Comparison of ENCODE assay signal across 8 mouse cellular contexts in genomic region chr5:117069498-117069894, GRCm38 (mm10). TPM values are rescaled to one million over a fixed set of nuclear protein-coding genes. Genes with fewer than 3 reads are reported as not detected.
DNase-seq lines count a peak whose midpoint lies in the region; ATAC-seq and TF ChIP-seq lines count a peak whose summit lies in the region.

No protein-coding gene starts in this region.

- no peaks in the 10 kb centered on the region for H3K9me3 ChIP-seq in intestine, embryonic 14.5 days (ENCODE audit: control insufficient read depth, low read length)
- peaks cover 3% of the 10 kb centered on the region; the same call in 1 of the 2 replicates for H3K9me3 ChIP-seq in midbrain, embryonic 10.5 days (replicated peaks)
- H3K9me3 ChIP-seq in stomach, embryonic 15.5 days = no peaks in the 10 kb centered on the region

- no peak overlapping the region for H3K27ac ChIP-seq in spleen, adult 2 months (ENCODE audit: insufficient read depth, low read length)
- no peak overlapping the region for H3K27ac ChIP-seq in intestine, embryonic 14.5 days (ENCODE audit: low read depth)
- no peak overlapping the region for H3K27ac ChIP-seq in midbrain, embryonic 10.5 days (replicated peaks)
- no peak overlapping the region for H3K27ac ChIP-seq in stomach, embryonic 15.5 days

- H3K27me3 ChIP-seq in spleen, adult 2 months (ENCODE audit: control insufficient read depth, insufficient read depth, low read length) = no peaks in the 10 kb centered on the region
- H3K27me3 ChIP-seq in intestine, embryonic 14.5 days (replicated peaks; ENCODE audit: control insufficient read depth, insufficient read depth, low read length) = no peaks in the 10 kb centered on the region
- H3K27me3 ChIP-seq in midbrain, embryonic 10.5 days (ENCODE audit: low read depth, poor library complexity, severe bottlenecking) = no peaks in the 10 kb centered on the region
- H3K27me3 ChIP-seq in stomach, embryonic 15.5 days (replicated peaks) = no peaks in the 10 kb centered on the region

- H3K9ac ChIP-seq in intestine, embryonic 14.5 days (ENCODE audit: low read length) = no peak overlapping the region
- no peak overlapping the region for H3K9ac ChIP-seq in stomach, embryonic 15.5 days

- peak; percentile 67; the same call in 1 of the 2 replicates for ATAC-seq in frontal cortex, adult (ENCODE audit: low TSS enrichment)
- ATAC-seq in intestine, embryonic 14.5 days (replicated peaks; ENCODE audit: low FRiP score, low TSS enrichment, low read depth) = peak; percentile 60; the same call in 1 of the 2 replicates
- no peak for ATAC-seq in stomach, embryonic 15.5 days (ENCODE audit: insufficient read depth, low FRiP score, low read depth)

- peak; percentile 22; the same call in 1 of the 2 replicates for TF ChIP-seq CTCF in spleen, adult 2 months (IDR thresholded peaks at IDR 0.05; ENCODE audit: extremely low read depth, insufficient read depth, insufficient read length, insufficient replicate concordance)

- H3K4me1 ChIP-seq in spleen, adult 2 months (ENCODE audit: control insufficient read depth, insufficient read depth, insufficient read length) = no peaks in the 10 kb centered on the region
- no peaks in the 10 kb centered on the region for H3K4me1 ChIP-seq in intestine, embryonic 14.5 days (replicated peaks; ENCODE audit: control insufficient read depth, insufficient read depth, low read length)
- H3K4me1 ChIP-seq in midbrain, embryonic 10.5 days = peaks cover 10% of the 10 kb centered on the region
- no peaks in the 10 kb centered on the region for H3K4me1 ChIP-seq in stomach, embryonic 15.5 days

- whole genome bisulfite sequencing in spleen, adult 2 months = 18% methylated on average over 10 of the region's 10 CpGs
- WGBS in intestine, embryonic 14.5 days = 16% methylated on average over 10 of the region's 10 CpGs
- WGBS in midbrain, embryonic 10.5 days = 20% methylated on average over 10 of the region's 10 CpGs
- WGBS in stomach, embryonic 15.5 days = 10% methylated on average over 10 of the region's 10 CpGs

- H3K36me3 ChIP-seq in spleen, adult 2 months (ENCODE audit: control insufficient read depth, insufficient read depth, low read length) = no peaks in the 10 kb centered on the region
- H3K36me3 ChIP-seq in intestine, embryonic 14.5 days (ENCODE audit: control insufficient read depth, insufficient read depth, low read length) = no peaks in the 10 kb centered on the region
- H3K36me3 ChIP-seq in midbrain, embryonic 10.5 days = no peaks in the 10 kb centered on the region
- H3K36me3 ChIP-seq in stomach, embryonic 15.5 days = no peaks in the 10 kb centered on the region

- peak overlapping the region; percentile 7; the same call in 1 of the 2 replicates for H3K4me2 ChIP-seq in intestine, embryonic 14.5 days (ENCODE audit: low read length)
- peak overlapping the region; percentile 10 for H3K4me2 ChIP-seq in stomach, embryonic 15.5 days

- DNase-seq in spleen, adult 2 months (ENCODE audit: low read depth in 1 of 2, low spot score in 2 of 2) = no peak
- no peak for DNase-seq in spleen, postnatal 14 days (ENCODE audit: low spot score in 2 of 2)
- DNase-seq in cerebellum, adult 9-10 months = peak; percentile 87
- peak; percentile 74 for DNase-seq in intestine, embryonic 14.5 days (ENCODE audit: low spot score)
- peak; percentile 49 for DNase-seq in midbrain, embryonic 10.5 days (ENCODE audit: low spot score)
- no peak for DNase-seq in spleen, postnatal 4 days (ENCODE audit: low spot score in 2 of 2)

- H3K4me3 ChIP-seq in spleen, adult 2 months (ENCODE audit: extremely low read depth, insufficient read depth, insufficient read length) = no peak overlapping the region
- no peak overlapping the region for H3K4me3 ChIP-seq in intestine, embryonic 14.5 days (ENCODE audit: low read depth, low read length)
- H3K4me3 ChIP-seq in midbrain, embryonic 10.5 days = no peak overlapping the region
- no peak overlapping the region for H3K4me3 ChIP-seq in stomach, embryonic 15.5 days (replicated peaks)

- no peak for TF ChIP-seq POLR2A in spleen, adult 2 months (IDR thresholded peaks at IDR 0.05; ENCODE audit: low read depth, low read length)

RNA-seq across cellular contexts. Expression of gene Suds3, which starts 46.4 kb away (rescaled TPM):
- polyA plus RNA-seq in spleen, adult 2 months (2012; rRNA removed) = 45.1 and 60.7 TPM in 2 replicates
- 42.0 and 44.1 TPM in 2 replicates for polyA plus RNA-seq in intestine, embryonic 14.5 days (2014; fragmentation: Nextera tagmentation; extraction: Ambion mirVana)
- polyA plus RNA-seq in midbrain, embryonic 10.5 days (2016; fragmentation: Nextera tagmentation; extraction: Ambion mirVana) = 80.6 and 84.5 TPM in 2 replicates
- 74.5 and 79.0 TPM in 2 replicates for polyA plus RNA-seq in stomach, embryonic 15.5 days (2015; fragmentation: Nextera tagmentation; extraction: Ambion mirVana)

RNA-seq across cellular contexts. Expression of gene Taok3, which starts 50.4 kb away (rescaled TPM):
- polyA plus RNA-seq in spleen, adult 2 months (2012; rRNA removed) = 18.4 and 26.6 TPM in 2 replicates
- 32.7 and 37.7 TPM in 2 replicates for polyA plus RNA-seq in intestine, embryonic 14.5 days (2014; fragmentation: Nextera tagmentation; extraction: Ambion mirVana)
- 12.0 and 16.8 TPM in 2 replicates for polyA plus RNA-seq in midbrain, embryonic 10.5 days (2016; fragmentation: Nextera tagmentation; extraction: Ambion mirVana)
- 32.1 and 36.9 TPM in 2 replicates for polyA plus RNA-seq in stomach, embryonic 15.5 days (2015; fragmentation: Nextera tagmentation; extraction: Ambion mirVana)

Comparison
In these comparisons a context has a peak if more than half of its experiments do, and no peak if none do; other contexts are left out.
1. DNase-seq: peak in cerebellum, adult 9-10 months (single experiment), intestine, embryonic 14.5 days (single experiment) and midbrain, embryonic 10.5 days (single experiment); none in spleen, adult 2 months (0 of 2), spleen, postnatal 14 days (0 of 2) and spleen, postnatal 4 days (0 of 2).